Mouse (Mus musculus): ENCODE results near the gene Mrgpre.

DNA sequence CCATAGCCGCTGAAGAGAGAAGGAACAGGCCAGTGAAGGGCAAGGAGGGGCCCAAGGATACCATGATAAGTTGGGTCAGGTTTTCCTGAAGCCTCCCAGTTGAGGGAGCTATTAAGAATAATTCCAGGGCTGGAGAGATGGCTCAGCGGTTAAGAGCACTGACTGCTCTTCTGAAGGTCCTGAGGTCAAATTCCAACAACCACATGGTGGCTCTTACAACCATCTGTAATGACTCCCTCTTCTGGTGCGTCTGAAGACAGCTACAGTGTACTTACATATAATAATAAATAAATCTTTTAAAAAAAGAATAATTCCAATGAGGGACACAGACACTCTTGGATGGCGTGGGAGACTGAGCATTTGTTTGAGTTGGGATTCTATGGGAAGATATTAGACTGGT, 34.9 kb upstream of the Mrgpre start:
- TF ChIP-seq CTCF (IDR thresholded peaks at IDR 0.05; ENCODE audit: low read depth) (no peak), EP300 (optimal IDR thresholded peaks at IDR 0.05) (no peak)
